In the genomic region with DNA sequence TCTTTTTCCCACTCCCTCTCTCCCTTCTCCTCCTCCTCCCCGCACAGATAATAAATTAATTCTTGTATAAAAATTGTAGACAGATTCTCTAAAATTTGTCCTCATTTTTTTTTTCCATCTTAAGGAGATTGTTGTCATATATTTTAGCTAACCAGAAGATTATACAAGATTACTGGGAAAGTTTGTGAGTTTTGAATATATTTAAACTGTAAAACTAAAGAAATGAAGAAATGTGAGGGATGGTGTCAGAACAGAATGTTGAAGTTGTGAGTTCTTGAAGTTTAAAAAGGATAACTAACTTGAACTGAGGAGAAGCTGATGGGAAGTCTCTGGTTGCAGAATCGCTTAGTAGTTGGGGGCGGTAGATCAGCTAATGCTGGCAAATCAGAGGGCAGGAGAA, we compare ENCODE assay signal across 18 mouse cellular contexts.
"Had no signal": no experiment of that assay in that cellular context is flagged by ENCODE, and none has a peak within 500 bp of the region (broad histone marks: within the 10 kb centered on the region; RNA-seq: fewer than 3 reads in every experiment).

No protein-coding gene starts in this region.

- H3K9ac ChIP-seq: liver, embryonic 15.5 days; liver, postnatal 0 days; lung, embryonic 15.5 days; midbrain, embryonic 13.5 days; midbrain, embryonic 15.5 days; neural tube, embryonic 12.5 days; stomach, embryonic 15.5 days had no signal

- H3K9me3 ChIP-seq: liver, embryonic 15.5 days; lung, embryonic 15.5 days; midbrain, embryonic 13.5 days; midbrain, embryonic 15.5 days; neural tube, embryonic 12.5 days; stomach, embryonic 15.5 days had no signal

- H3K27ac ChIP-seq: liver, embryonic 15.5 days; lung, embryonic 15.5 days; macrophage; midbrain, embryonic 13.5 days; midbrain, embryonic 15.5 days; neural tube, embryonic 12.5 days; stomach, embryonic 15.5 days; stomach, postnatal 0 days had no signal

- H3K4me2 ChIP-seq: liver, embryonic 15.5 days; lung, embryonic 15.5 days; midbrain, embryonic 13.5 days; midbrain, embryonic 15.5 days; neural tube, embryonic 12.5 days; stomach, embryonic 15.5 days had no signal

- ATAC-seq: liver, postnatal 0 days; lung, postnatal 0 days; midbrain, embryonic 13.5 days; midbrain, embryonic 15.5 days had no signal

- H3K36me3 ChIP-seq: lung, embryonic 15.5 days; midbrain, embryonic 15.5 days; stomach, embryonic 15.5 days had no signal

- H3K4me3 ChIP-seq: liver, embryonic 15.5 days; lung, embryonic 15.5 days; megakaryocyte, embryonic 14.5 days; midbrain, embryonic 13.5 days; midbrain, embryonic 15.5 days; neural tube, embryonic 12.5 days; stomach, embryonic 15.5 days had no signal

- H3K4me1 ChIP-seq: midbrain, embryonic 13.5 days; midbrain, embryonic 15.5 days had no signal

- H3K27me3 ChIP-seq: liver, embryonic 15.5 days; lung, embryonic 15.5 days; megakaryocyte, embryonic 14.5 days; midbrain, embryonic 13.5 days; midbrain, embryonic 15.5 days; neural tube, embryonic 12.5 days; stomach, embryonic 15.5 days had no signal

- DNase-seq: liver, postnatal 0 days; lung, adult 2 months; lung, postnatal 14 days; lung, postnatal 36 days; right cerebral cortex, postnatal 14 days; thymus, adult 18-20 months; thymus, postnatal 14 days; thymus, postnatal 36 days had no signal
